Mouse (Mus musculus) CD4-positive, CD25-positive, alpha-beta regulatory T cell, adult 4 months (primary cell): ENCODE data around the gene 9930104L06Rik. TPM values are rescaled to one million over a fixed set of nuclear protein-coding genes. Genes with fewer than 3 reads are reported as not detected.

Experiments used
- polyA plus RNA-seq, 2 experiments: library from polyadenylated mRNA; unstranded; fragments of 100-300 nt; shearing (Covaris generic); gene quantifications; one replicate each; pipeline ENCODE4 v1.2.1; 2017

Gene 9930104L06Rik
- polyA plus RNA-seq, 2 experiments from 2014 or later, result 13.0 to 24.8 TPM

Other genes starting within 250 kb of the 9930104L06Rik start
- 10 to 100 TPM; 83.1 to 87.9 TPM for gene Utp11, start 243.4 kb upstream of the 9930104L06Rik start, polyA plus RNA-seq
- 10 to 100 TPM in 1 of 2 experiments, 1 to 10 TPM in 1; 6.6 to 11.0 TPM for gene Fhl3, start 236.3 kb upstream of the 9930104L06Rik start, polyA plus RNA-seq
- 100 to 1,000 TPM; 104 to 108 TPM for gene Sf3a3, start 222.3 kb upstream of the 9930104L06Rik start, polyA plus RNA-seq
- 100 to 1,000 TPM in 1 of 2 experiments, 10 to 100 TPM in 1; 88.0 to 146 TPM for gene Inpp5b, start 195.2 kb upstream of the 9930104L06Rik start, polyA plus RNA-seq
- gene Mtf1, start 134.9 kb upstream of the 9930104L06Rik start, polyA plus RNA-seq, result 10 to 100 TPM; 16.0 to 16.7 TPM
- 1 to 10 TPM; 4.9 to 5.6 TPM for gene Yrdc, start 86.4 kb upstream of the 9930104L06Rik start, polyA plus RNA-seq
- gene 1110065P20Rik, start 85.9 kb upstream of the 9930104L06Rik start, polyA plus RNA-seq, result 1 to 10 TPM; 2.3 to 3.3 TPM
- gene Maneal, start 74.9 kb upstream of the 9930104L06Rik start, polyA plus RNA-seq, result under 1 TPM; 0.58 to 0.62 TPM
- not detected for gene Epha10, start 56.1 kb upstream of the 9930104L06Rik start, polyA plus RNA-seq
- 10 to 100 TPM; 12.6 to 31.4 TPM for gene Cdca8, start 2.3 kb downstream of the 9930104L06Rik start, polyA plus RNA-seq
- gene Rspo1, start 49.4 kb downstream of the 9930104L06Rik start, polyA plus RNA-seq, result not detected
- 10 to 100 TPM; 72.3 to 96.7 TPM for gene Gnl2, start 79.5 kb downstream of the 9930104L06Rik start, polyA plus RNA-seq
- not detected for gene Dnali1, start 128.7 kb downstream of the 9930104L06Rik start, polyA plus RNA-seq
- 1 to 10 TPM; 5.1 to 8.8 TPM for gene Snip1, start 129.6 kb downstream of the 9930104L06Rik start, polyA plus RNA-seq
- 10 to 100 TPM; 56.7 to 74.8 TPM for gene Meaf6, start 148.1 kb downstream of the 9930104L06Rik start, polyA plus RNA-seq
- 1 to 10 TPM; 3.6 to 4.4 TPM for gene Zc3h12a, start 190.8 kb downstream of the 9930104L06Rik start, polyA plus RNA-seq